Mouse (Mus musculus): ENCODE data around the gene Nppa.

DNA sequence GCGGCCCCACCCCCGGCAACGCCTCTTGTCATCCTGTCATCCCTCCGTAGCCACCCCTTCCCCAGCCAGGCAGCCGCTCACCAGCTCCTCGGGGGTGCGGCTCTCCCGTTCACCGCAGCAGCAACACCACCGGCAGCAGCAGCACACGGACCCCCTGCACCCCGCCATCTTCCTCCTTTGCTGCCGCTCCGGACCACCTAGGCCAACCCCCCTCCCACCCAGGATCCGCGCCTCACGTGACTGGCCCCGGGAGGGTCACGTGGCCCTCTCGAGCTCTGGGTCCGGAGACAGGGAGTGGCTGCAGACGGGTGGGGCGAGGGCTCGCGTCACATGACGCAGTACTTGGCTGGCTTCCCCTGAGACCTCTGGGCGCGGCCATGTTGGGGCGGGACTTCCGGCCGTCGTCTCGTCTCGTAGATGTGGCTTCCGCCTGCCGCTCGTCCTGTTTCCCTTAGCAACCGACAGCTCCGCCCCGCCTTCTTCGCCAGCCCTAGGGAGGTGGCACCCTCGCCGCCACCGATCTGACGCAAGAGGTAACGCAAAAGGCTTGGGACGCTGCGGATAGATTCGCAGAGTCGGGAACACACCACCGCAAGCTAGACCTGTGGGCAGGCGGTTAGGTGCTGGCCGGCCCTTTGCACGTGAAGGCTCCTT, 38.2 kb downstream of the Nppa start, which contains the start of the genes Clcn6 and Mthfr:
- TF ChIP-seq CTCF (IDR thresholded peaks at IDR 0.05; ENCODE audit: low read depth, low read length) (no peak), POLR2A (IDR thresholded peaks at IDR 0.05; ENCODE audit: borderline replicate concordance, low read depth, low read length) (no peak)
